Mouse (Mus musculus) hindbrain, postnatal 0 days (tissue): ENCODE measurements around the gene Mctp1. TPM values are rescaled to one million over a fixed set of nuclear protein-coding genes. Genes with fewer than 3 reads are reported as not detected.

Experiments used
- ATAC-seq: fragments of 200-750 bp; cut with Nextera tagmentation; 2 replicates; pipeline ENCODE4 v1.8.0; 2017; ENCODE audit warnings: mild to moderate bottlenecking, moderate TSS enrichment, moderate library complexity
- DNase-seq: peaks from one replicate; pipeline ENCODE4 v3.0.0-alpha.2; 2015; ENCODE audit warnings: low spot score
- H3K27ac ChIP-seq: fragments of 300-500 bp; sonication (generic); 2 replicates; pipeline ENCODE4 v1.5.1; 2014; ENCODE audit warnings: mild to moderate bottlenecking
- H3K27me3 ChIP-seq: fragments of 300-500 bp; sonication (generic); 2 replicates; pipeline ENCODE4 v1.6.1; 2014; ENCODE audit warnings: low read length, mixed read lengths; ENCODE audit not compliant: insufficient read depth
- H3K36me3 ChIP-seq: fragments of 300-500 bp; sonication (generic); 2 replicates; pipeline ENCODE4 v1.6.1; 2014; ENCODE audit warnings: low read length, mixed read lengths; ENCODE audit not compliant: insufficient read depth
- H3K4me1 ChIP-seq: fragments of 300-500 bp; sonication (generic); 2 replicates; pipeline ENCODE4 v1.6.1; 2014; ENCODE audit warnings: antibody characterized with exemption, low read length, mixed read lengths; ENCODE audit not compliant: insufficient read depth
- H3K4me2 ChIP-seq: fragments of 300-500 bp; sonication (generic); 2 replicates; pipeline ENCODE4 v1.6.1; 2014; ENCODE audit warnings: low read depth, mild to moderate bottlenecking, low read length, moderate library complexity, mixed read lengths
- H3K4me3 ChIP-seq: fragments of 300-500 bp; sonication (generic); 2 replicates; pipeline ENCODE4 v1.5.1; 2014; ENCODE audit warnings: low read length
- H3K9ac ChIP-seq: fragments of 300-500 bp; sonication (generic); replicated peaks from 2 replicates; pipeline ENCODE4 v1.6.1; 2014; ENCODE audit warnings: mild to moderate bottlenecking, low read length, moderate library complexity, mixed read lengths
- H3K9me3 ChIP-seq: fragments of 300-500 bp; sonication (generic); 2 replicates; pipeline ENCODE4 v1.6.1; 2016; ENCODE audit warnings: low read length, mixed read lengths
- CTCF ChIP-seq: IDR thresholded peaks from 2 replicates; pipeline ENCODE4 v1.5.1; 2016; ENCODE audit warnings: antibody characterized with exemption, control low read depth, low read depth
- WGBS: fragments of 180-500 bp; shearing (Covaris S2); extraction: QIAGEN DNeasy Blood & Tissue Kit; methylation state at CpG from one replicate; pipeline ENCODE4 v1.1.7; 2014; 5-methylcytosine and 5-hydroxymethylcytosine counted together
- polyA plus RNA-seq: library from polyadenylated mRNA; unstranded; fragments of >200 nt; fragmentation: Nextera tagmentation; extraction: Ambion mirVana; gene quantifications from 2 replicates; pipeline ENCODE4 v1.2.1, GENCODE M21; 2015
- total RNA-seq: library from RNA; depleted of rRNA; stranded (reverse); fragments of >200 nt; gene quantifications from 2 replicates; pipeline ENCODE4 v1.2.3, GENCODE M21; 2014

Mctp1 gene
- total and polyA plus RNA-seq, 2 experiments from 2014 or later: 4.9 to 8.3 TPM

DNA sequence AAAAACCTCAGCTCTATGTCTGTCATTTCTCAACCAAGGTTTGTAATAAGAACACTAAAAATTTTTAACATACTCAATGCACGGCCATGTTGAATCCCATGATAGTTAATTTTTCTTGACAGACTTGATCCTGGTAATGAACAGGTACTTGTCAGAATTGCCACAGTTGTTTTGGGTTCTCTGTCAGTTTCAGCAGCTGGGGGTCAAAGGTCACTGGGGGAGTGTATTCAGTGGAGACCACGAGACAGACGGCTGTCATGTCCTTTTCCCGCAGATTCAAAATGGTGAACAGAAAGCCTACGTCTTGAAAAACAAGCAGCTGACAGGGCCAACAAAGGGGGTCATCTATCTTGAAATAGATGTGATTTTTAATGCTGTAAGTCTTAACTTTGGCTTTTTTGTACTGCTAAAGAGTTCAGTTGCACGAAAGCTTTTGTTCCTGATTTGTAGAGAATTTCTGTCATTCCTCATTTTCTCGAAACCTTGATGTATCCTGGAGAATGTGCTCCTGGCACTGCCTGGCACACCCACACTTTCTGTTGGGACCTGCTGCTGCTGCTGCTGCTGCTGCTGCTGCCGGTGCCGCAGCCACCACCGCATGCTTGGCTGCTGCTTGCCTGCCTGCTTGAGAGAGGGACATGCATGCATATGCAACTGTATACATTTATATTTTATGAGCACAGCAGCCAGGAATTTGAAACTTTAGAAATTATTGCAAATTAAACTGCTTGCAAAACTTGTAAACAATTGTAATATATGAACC, 440.8 kb downstream of the Mctp1 start:
- Histone ChIP-seq H3K36me3 (no peaks in the 10 kb centered on the region), H3K4me3 (no peak overlapping the region), H3K4me2 (0 out of 2 replicates have a peak overlapping the region, but pooled peaks have one; percentile 7), H3K4me1 (no peaks in the 10 kb centered on the region), H3K27me3 (no peaks in the 10 kb centered on the region), H3K27ac (no peak overlapping the region), H3K9ac (no peak overlapping the region), H3K9me3 (no peaks in the 10 kb centered on the region)
- ATAC-seq (no peak), DNase-seq (peak; percentile 27)
- TF ChIP-seq CTCF: no peak
- 30% methylated on average over 10 of the region's 10 CpGs for WGBS

DNA sequence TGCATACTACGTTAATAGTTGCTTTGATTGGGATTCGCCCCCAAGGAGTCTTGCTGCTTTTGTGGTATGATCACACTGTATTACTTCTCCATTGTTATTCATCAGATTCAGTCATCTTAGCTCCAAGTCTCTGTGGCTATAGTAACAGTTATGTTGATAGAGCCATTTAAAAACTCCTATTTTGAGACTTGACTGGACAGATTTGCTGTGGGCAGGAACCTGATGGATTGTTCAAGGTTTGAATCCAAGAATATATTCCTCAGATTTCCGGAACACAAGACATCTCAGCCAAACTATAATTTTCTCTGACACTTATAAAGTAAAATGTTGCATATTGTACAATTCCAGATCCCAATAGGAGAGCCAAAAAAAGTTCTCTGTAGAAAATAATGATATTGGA, 443.4 kb downstream of the Mctp1 start:
- ATAC-seq: no peak
- Histone ChIP-seq H3K4me2 (no peak overlapping the region), H3K27ac (no peak overlapping the region), H3K4me1 (no peaks in the 10 kb centered on the region), H3K9me3 (no peaks in the 10 kb centered on the region), H3K27me3 (no peaks in the 10 kb centered on the region), H3K4me3 (no peak overlapping the region), H3K9ac (no peak overlapping the region), H3K36me3 (no peaks in the 10 kb centered on the region)
- no peak for TF ChIP-seq CTCF
- 59% methylated on average over 3 of the region's 3 CpGs for WGBS
- DNase-seq: no peak

DNA sequence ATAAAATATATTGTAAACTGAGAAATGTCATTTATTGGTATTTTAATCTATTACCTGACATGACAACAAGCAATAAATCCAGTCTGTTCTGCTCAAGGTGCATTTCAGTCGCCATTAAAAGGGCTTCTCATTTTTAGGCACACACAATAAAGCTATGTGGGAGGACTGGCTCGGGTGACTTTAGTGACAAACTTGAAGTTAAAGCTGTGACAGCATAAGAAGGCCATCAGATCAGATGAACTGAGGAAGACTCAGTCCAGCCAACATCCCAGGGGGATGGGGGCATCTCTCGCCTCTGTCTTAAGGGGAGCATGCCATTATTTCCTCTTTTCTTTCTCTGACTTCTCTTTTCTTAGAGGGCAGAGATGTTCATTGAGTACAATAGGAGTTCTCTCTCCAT, 453.7 kb downstream of the Mctp1 start:
- TF ChIP-seq CTCF: no peak
- no peak overlapping the region for H3K27ac ChIP-seq
- 68% methylated on average over 3 of the region's 3 CpGs for WGBS
- no peaks in the 10 kb centered on the region for H3K27me3 ChIP-seq
- no peak overlapping the region for H3K9ac ChIP-seq
- no peaks in the 10 kb centered on the region for H3K9me3 ChIP-seq
- DNase-seq (no peak), ATAC-seq (no peak)
- no peaks in the 10 kb centered on the region for H3K4me1 ChIP-seq
- no peak overlapping the region for H3K4me3 ChIP-seq
- no peak overlapping the region for H3K4me2 ChIP-seq
- no peaks in the 10 kb centered on the region for H3K36me3 ChIP-seq

DNA sequence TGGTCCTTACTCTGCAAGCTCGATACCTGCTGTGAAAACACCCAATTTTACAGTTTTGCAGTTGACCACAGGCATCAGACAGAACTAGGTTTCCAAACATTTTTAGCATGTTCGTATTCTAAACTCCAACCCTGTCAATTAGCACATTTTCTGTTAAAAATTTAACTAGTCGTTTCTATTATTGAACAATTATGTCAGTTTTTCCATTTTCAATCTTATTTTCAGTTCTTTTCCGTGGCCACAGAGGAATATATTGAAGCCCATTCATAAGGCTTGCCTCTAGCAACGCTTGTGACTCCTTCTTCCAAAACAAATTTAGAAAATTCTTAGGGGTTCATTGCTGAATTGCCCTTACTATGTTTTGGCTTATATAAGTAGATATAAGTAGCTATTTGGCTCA, 456.4 kb downstream of the Mctp1 start:
- H3K4me3 ChIP-seq: no peak overlapping the region
- no peaks in the 10 kb centered on the region for H3K4me1 ChIP-seq
- H3K4me2 ChIP-seq: no peak overlapping the region
- no peaks in the 10 kb centered on the region for H3K27me3 ChIP-seq
- no peak overlapping the region for H3K27ac ChIP-seq
- H3K9me3 ChIP-seq: no peaks in the 10 kb centered on the region
- H3K36me3 ChIP-seq: no peaks in the 10 kb centered on the region
- no peak for TF ChIP-seq CTCF
- WGBS: 77% methylated on average over 5 of the region's 5 CpGs
- DNase-seq (no peak), ATAC-seq (no peak)
- H3K9ac ChIP-seq: no peak overlapping the region

DNA sequence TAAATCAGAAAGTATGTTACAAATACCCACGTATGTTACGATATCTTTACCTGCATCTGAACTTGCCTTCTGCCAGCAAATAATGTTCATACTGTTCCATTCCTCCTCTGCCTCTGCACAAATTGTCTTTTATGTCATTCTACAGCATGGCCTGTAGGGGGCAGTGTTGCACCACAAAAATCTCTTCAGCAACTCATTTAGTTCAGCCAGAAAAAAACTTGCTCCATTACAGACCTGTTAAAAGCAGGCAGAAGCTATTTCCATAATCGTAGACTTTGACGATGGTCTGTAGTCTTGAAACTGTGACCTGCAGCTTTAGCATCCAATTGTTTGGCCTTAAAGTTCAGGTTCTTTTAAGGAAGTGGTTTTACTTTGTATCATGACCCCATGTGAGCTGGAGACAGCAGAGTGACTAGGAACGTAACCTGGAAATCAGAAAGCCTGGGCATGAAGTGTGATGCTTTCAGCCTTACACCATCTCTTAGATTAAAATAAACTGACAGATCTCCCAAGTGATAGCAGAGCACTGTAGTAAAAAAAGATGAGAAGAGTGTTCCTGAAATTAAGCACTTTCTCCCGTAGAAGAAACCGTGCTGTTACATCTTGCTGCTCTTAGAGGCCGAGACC, 460.4 kb downstream of the Mctp1 start:
- no peak overlapping the region for H3K4me2 ChIP-seq
- TF ChIP-seq CTCF: peak; percentile 88
- no peak overlapping the region for H3K4me3 ChIP-seq
- no peaks in the 10 kb centered on the region for H3K9me3 ChIP-seq
- WGBS: 48% methylated on average over 8 of the region's 8 CpGs
- DNase-seq (peak; percentile 82), ATAC-seq (peak; percentile 73)
- no peak overlapping the region for H3K27ac ChIP-seq
- H3K4me1 ChIP-seq: no peaks in the 10 kb centered on the region
- H3K36me3 ChIP-seq: no peaks in the 10 kb centered on the region
- H3K9ac ChIP-seq: no peak overlapping the region
- no peaks in the 10 kb centered on the region for H3K27me3 ChIP-seq

DNA sequence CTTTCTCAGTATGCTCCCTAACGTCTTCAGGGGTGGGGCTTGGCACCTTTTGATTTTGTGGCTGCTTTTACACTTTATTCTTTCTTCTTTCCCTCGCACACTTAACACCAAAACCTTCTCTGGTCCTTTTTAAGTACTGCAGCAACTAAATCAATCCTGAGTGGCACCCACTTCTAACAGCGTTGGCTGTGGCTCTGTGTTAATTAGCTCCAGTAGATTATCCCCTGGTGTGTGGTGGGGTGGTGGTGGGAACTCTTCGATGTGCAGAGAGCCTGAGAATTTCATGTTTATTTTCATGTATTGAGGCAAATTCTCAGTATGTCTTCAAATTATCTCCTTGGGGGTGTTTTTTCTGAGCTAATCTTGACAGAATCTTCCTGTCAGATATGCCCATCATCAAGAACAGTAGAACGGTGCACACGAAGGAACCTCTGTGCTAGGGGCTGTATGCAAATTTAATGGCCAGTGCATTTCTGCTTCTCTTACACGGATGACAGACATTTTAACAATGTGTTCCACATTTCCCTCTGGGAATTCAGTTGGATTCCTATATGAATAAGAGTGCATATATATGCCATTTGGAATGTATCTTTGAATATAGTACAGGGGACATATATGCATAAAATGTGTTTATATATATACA, 466.2 kb downstream of the Mctp1 start:
- 33% methylated on average over 7 of the region's 7 CpGs for WGBS
- no peak for DNase-seq

More for the DNA sequence above, 466.2 kb downstream of the Mctp1 start:
- H3K9ac ChIP-seq: no peak overlapping the region
- no peaks in the 10 kb centered on the region for H3K4me1 ChIP-seq
- H3K4me2 ChIP-seq: no peak overlapping the region
- H3K9me3 ChIP-seq: no peaks in the 10 kb centered on the region
- ATAC-seq: no peak
- no peak overlapping the region for H3K27ac ChIP-seq
- no peak for TF ChIP-seq CTCF
- H3K36me3 ChIP-seq: no peaks in the 10 kb centered on the region
- no peaks in the 10 kb centered on the region for H3K27me3 ChIP-seq
- no peak overlapping the region for H3K4me3 ChIP-seq
